Mouse (Mus musculus): Measurements from ENCODE around the gene Cfap206. TPM values are rescaled to one million over a fixed set of nuclear protein-coding genes. Genes with fewer than 3 reads are reported as not detected.
A peak's percentile ranks its signal among the peaks of the same experiment; 100 is the strongest.
"Not testable (repeated sequence)": the region's sequence is repeated elsewhere in the genome, so short reads cannot be mapped to it uniquely, and the experiment has no call there.

Cfap206 gene
- 0.67 and 0.75 TPM in 2 replicates for polyA plus RNA-seq (2014; fragmentation: Nextera tagmentation; extraction: Ambion mirVana)

- Histone ChIP-seq H3K4me2 (replicated peaks; ENCODE audit: low read depth, low read length) (peak within 1 kb of the TSS; percentile 87), H3K27ac (ENCODE audit: low read length) (no peak within 1 kb of the TSS), H3K9ac (replicated peaks; ENCODE audit: low read depth, low read length) (no peak within 1 kb of the TSS; the same call in 1 of the 2 replicates), H3K4me3 (ENCODE audit: low read depth, low read length) (peak within 1 kb of the TSS; percentile 36), H3K9me3 (ENCODE audit: control insufficient read depth, low read depth, low read length) (no peaks in the 10 kb centered on the region), H3K27me3 (ENCODE audit: control insufficient read depth, insufficient read depth, low read length) (no peaks in the 10 kb centered on the region), H3K36me3 (ENCODE audit: control insufficient read depth, insufficient read depth, low read length) (no peaks in the 10 kb centered on the region), H3K4me1 (ENCODE audit: control insufficient read depth, insufficient read depth, low read length) (no peaks in the 10 kb centered on the region)
- ATAC-seq (ENCODE audit: insufficient number of reproducible peaks, insufficient read depth, low FRiP score, low read depth): peak; percentile 97
- WGBS: under 1% methylated on average over 38 of the region's 38 CpGs
Measured at GRCm38 (mm10) chr4:34729851-34730341, at the start of gene Cfap206. TSS of gene Cfap206 (minus strand) at chr4:34730206.

- Histone ChIP-seq H3K9me3 (ENCODE audit: control insufficient read depth, low read depth, low read length) (no peaks in the 10 kb centered on the region), H3K4me1 (ENCODE audit: control insufficient read depth, insufficient read depth, low read length) (no peaks in the 10 kb centered on the region; the same call in 1 of the 2 replicates), H3K9ac (replicated peaks; ENCODE audit: low read depth, low read length) (peak within 1 kb of the TSS; percentile 57), H3K4me3 (ENCODE audit: low read depth, low read length) (peak within 1 kb of the TSS; percentile 58), H3K27ac (ENCODE audit: low read length) (peak within 1 kb of the TSS; percentile 40; the same call in 1 of the 2 replicates), H3K27me3 (ENCODE audit: control insufficient read depth, insufficient read depth, low read length) (no peaks in the 10 kb centered on the region), H3K4me2 (replicated peaks; ENCODE audit: low read depth, low read length) (peak within 1 kb of the TSS; percentile 54), H3K36me3 (ENCODE audit: control insufficient read depth, insufficient read depth, low read length) (no peaks in the 10 kb centered on the region)
- WGBS: 6% methylated on average over 40 of the region's 40 CpGs
- peak; percentile 92 for ATAC-seq (ENCODE audit: insufficient number of reproducible peaks, insufficient read depth, low FRiP score, low read depth)
Measured at GRCm38 (mm10) chr4:34777677-34778527, 47.9 kb upstream of the Cfap206 start, which contains the start of gene Smim8. TSS of gene Smim8 (minus strand) at chr4:34778423.

GRCm38 (mm10) chr4:34771652-34772371 lies 41.8 kb upstream of the Cfap206 start:
- 13% methylated on average over 8 of the region's 8 CpGs for WGBS
- Histone ChIP-seq H3K4me1 (ENCODE audit: control insufficient read depth, insufficient read depth, low read length) (no peaks in the 10 kb centered on the region), H3K9ac (replicated peaks; ENCODE audit: low read depth, low read length) (no peak overlapping the region), H3K27me3 (ENCODE audit: control insufficient read depth, insufficient read depth, low read length) (no peaks in the 10 kb centered on the region), H3K9me3 (ENCODE audit: control insufficient read depth, low read depth, low read length) (no peaks in the 10 kb centered on the region), H3K4me2 (replicated peaks; ENCODE audit: low read depth, low read length) (no peak overlapping the region), H3K4me3 (ENCODE audit: low read depth, low read length) (no peak overlapping the region), H3K36me3 (ENCODE audit: control insufficient read depth, insufficient read depth, low read length) (no peaks in the 10 kb centered on the region; the same call in 1 of the 2 replicates), H3K27ac (ENCODE audit: low read length) (no peak overlapping the region)
- no peak for ATAC-seq (ENCODE audit: insufficient number of reproducible peaks, insufficient read depth, low FRiP score, low read depth)

- H3K4me1 ChIP-seq (ENCODE audit: control insufficient read depth, insufficient read depth, low read length): no peaks in the 10 kb centered on the region
- H3K4me2 ChIP-seq (replicated peaks; ENCODE audit: low read depth, low read length): no peak within 1 kb of the TSS
- 84% methylated on average over 1 of the region's 1 CpGs for WGBS
- no peak within 1 kb of the TSS for H3K4me3 ChIP-seq (ENCODE audit: low read depth, low read length)
- H3K27me3 ChIP-seq (ENCODE audit: control insufficient read depth, insufficient read depth, low read length): no peaks in the 10 kb centered on the region
- ATAC-seq (ENCODE audit: insufficient number of reproducible peaks, insufficient read depth, low FRiP score, low read depth): no peak
- no peaks in the 10 kb centered on the region for H3K36me3 ChIP-seq (ENCODE audit: control insufficient read depth, insufficient read depth, low read length)
- H3K9me3 ChIP-seq (ENCODE audit: control insufficient read depth, low read depth, low read length): no peaks in the 10 kb centered on the region
- H3K27ac ChIP-seq (ENCODE audit: low read length): no peak within 1 kb of the TSS
- no peak within 1 kb of the TSS for H3K9ac ChIP-seq (replicated peaks; ENCODE audit: low read depth, low read length)
Measured at GRCm38 (mm10) chr4:34756163-34756562, 26.2 kb upstream of the Cfap206 start, which contains the start of gene Gm136. TSS of gene Gm136 (minus strand) at chr4:34756263.

- H3K9me3 ChIP-seq (ENCODE audit: control insufficient read depth, low read depth, low read length): no peaks in the 10 kb centered on the region
- H3K4me3 ChIP-seq (ENCODE audit: low read depth, low read length): no peak overlapping the region
- H3K4me1 ChIP-seq (ENCODE audit: control insufficient read depth, insufficient read depth, low read length): no peaks in the 10 kb centered on the region
- no peak for ATAC-seq (ENCODE audit: insufficient number of reproducible peaks, insufficient read depth, low FRiP score, low read depth)
- no peaks in the 10 kb centered on the region for H3K27me3 ChIP-seq (ENCODE audit: control insufficient read depth, insufficient read depth, low read length)
- H3K27ac ChIP-seq (ENCODE audit: low read length): no peak overlapping the region
- 38% methylated on average over 6 of the region's 6 CpGs for WGBS
- no peaks in the 10 kb centered on the region for H3K36me3 ChIP-seq (ENCODE audit: control insufficient read depth, insufficient read depth, low read length)
- H3K4me2 ChIP-seq (replicated peaks; ENCODE audit: low read depth, low read length): no peak overlapping the region
- no peak overlapping the region for H3K9ac ChIP-seq (replicated peaks; ENCODE audit: low read depth, low read length)
Measured at GRCm38 (mm10) chr4:34749236-34749635, 19.2 kb upstream of the Cfap206 start.

- Histone ChIP-seq H3K4me3 (ENCODE audit: low read depth, low read length) (no peak overlapping the region), H3K27ac (ENCODE audit: low read length) (no peak overlapping the region), H3K9ac (replicated peaks; ENCODE audit: low read depth, low read length) (no peak overlapping the region), H3K4me1 (ENCODE audit: control insufficient read depth, insufficient read depth, low read length) (no peaks in the 10 kb centered on the region), H3K36me3 (ENCODE audit: control insufficient read depth, insufficient read depth, low read length) (no peaks in the 10 kb centered on the region), H3K9me3 (ENCODE audit: control insufficient read depth, low read depth, low read length) (no peaks in the 10 kb centered on the region), H3K27me3 (ENCODE audit: control insufficient read depth, insufficient read depth, low read length) (no peaks in the 10 kb centered on the region), H3K4me2 (replicated peaks; ENCODE audit: low read depth, low read length) (no peak overlapping the region)
- ATAC-seq (ENCODE audit: insufficient number of reproducible peaks, insufficient read depth, low FRiP score, low read depth): no peak
- WGBS: 68% methylated on average over 3 of the region's 3 CpGs
Measured at GRCm38 (mm10) chr4:34734461-34734860, 4.5 kb upstream of the Cfap206 start.

- H3K27ac ChIP-seq (ENCODE audit: low read length); H3K4me1 ChIP-seq (ENCODE audit: control insufficient read depth, insufficient read depth, low read length); H3K9ac ChIP-seq (replicated peaks; ENCODE audit: low read depth, low read length); ATAC-seq (ENCODE audit: insufficient number of reproducible peaks, insufficient read depth, low FRiP score, low read depth); H3K36me3 ChIP-seq (ENCODE audit: control insufficient read depth, insufficient read depth, low read length); H3K4me3 ChIP-seq (ENCODE audit: low read depth, low read length); H3K27me3 ChIP-seq (ENCODE audit: control insufficient read depth, insufficient read depth, low read length); H3K9me3 ChIP-seq (ENCODE audit: control insufficient read depth, low read depth, low read length); H3K4me2 ChIP-seq (replicated peaks; ENCODE audit: low read depth, low read length): not testable (repeated sequence)
- 29% methylated on average over 2 of the region's 2 CpGs for WGBS
Measured at GRCm38 (mm10) chr4:34733415-34733814, 3.4 kb upstream of the Cfap206 start.

GRCm38 (mm10) chr4:34725710-34726109 lies 4.3 kb downstream of the Cfap206 start:
- H3K9me3 ChIP-seq (ENCODE audit: control insufficient read depth, low read depth, low read length); H3K4me3 ChIP-seq (ENCODE audit: low read depth, low read length); H3K9ac ChIP-seq (replicated peaks; ENCODE audit: low read depth, low read length); ATAC-seq (ENCODE audit: insufficient number of reproducible peaks, insufficient read depth, low FRiP score, low read depth); H3K27me3 ChIP-seq (ENCODE audit: control insufficient read depth, insufficient read depth, low read length); H3K4me1 ChIP-seq (ENCODE audit: control insufficient read depth, insufficient read depth, low read length); H3K36me3 ChIP-seq (ENCODE audit: control insufficient read depth, insufficient read depth, low read length); H3K27ac ChIP-seq (ENCODE audit: low read length); H3K4me2 ChIP-seq (replicated peaks; ENCODE audit: low read depth, low read length): not testable (repeated sequence)
- WGBS: 86% methylated on average over 3 of the region's 3 CpGs

Data from stomach, embryonic 14.5 days (tissue).